Mouse (Mus musculus) cerebellum, adult 2 months (tissue): ENCODE results near the gene Zfp108. TPM values are rescaled to one million over a fixed set of nuclear protein-coding genes. Genes with fewer than 3 reads are reported as not detected.
A peak's percentile ranks its signal among the peaks of the same experiment; 100 is the strongest.

Source experiments
- DNase-seq, 2 experiments: peaks; one replicate each; pipeline ENCODE4 v3.0.0; 2021
- H3K27ac ChIP-seq: fragments of 200-500 bp; 2 replicates; pipeline ENCODE4 v1.5.1; 2012; ENCODE audit warnings: low read length, control low read depth, inconsistent platforms; ENCODE audit not compliant: insufficient read depth
- H3K27me3 ChIP-seq: fragments of 200-500 bp; 2 replicates; pipeline ENCODE4 v1.6.1; 2012; ENCODE audit warnings: inconsistent platforms, mild to moderate bottlenecking, low read length, moderate library complexity; ENCODE audit not compliant: control insufficient read depth, insufficient read depth
- H3K4me1 ChIP-seq: fragments of 200-500 bp; 2 replicates; pipeline ENCODE4 v1.6.1; 2011; ENCODE audit warnings: low read length; ENCODE audit not compliant: control insufficient read depth, insufficient read depth
- H3K4me3 ChIP-seq: fragments of 200-500 bp; replicated peaks from 2 replicates; pipeline ENCODE3; 2011; ENCODE audit warnings: mild to moderate bottlenecking, low read depth, low read length, control low read depth; ENCODE audit not compliant: insufficient read depth
- CTCF ChIP-seq: fragments of 200-500 bp; IDR thresholded peaks from 2 replicates; pipeline ENCODE4 v1.5.1; 2011; ENCODE audit warnings: low read depth, mild to moderate bottlenecking, control low read depth, low read length, moderate library complexity, borderline replicate concordance; ENCODE audit not compliant: insufficient read depth
- POLR2A ChIP-seq: fragments of 200-500 bp; IDR thresholded peaks from 2 replicates; pipeline ENCODE4 v1.6.1; 2011; ENCODE audit warnings: low read length, control low read depth, borderline replicate concordance; ENCODE audit not compliant: insufficient read depth
- WGBS: fragments of 180-500 bp; shearing (Covaris S2); methylation state at CpG from one replicate; pipeline ENCODE4 v1.1.7; 2018; 5-methylcytosine and 5-hydroxymethylcytosine counted together
- polyA plus RNA-seq: library from polyadenylated mRNA; depleted of rRNA; stranded (reverse); fragments of >200 nt; gene quantifications from 2 replicates; pipeline ENCODE4 v1.2.3, GENCODE M21; 2012

Gene Zfp108
- polyA plus RNA-seq, 1 experiment = 5.7 TPM

DNA sequence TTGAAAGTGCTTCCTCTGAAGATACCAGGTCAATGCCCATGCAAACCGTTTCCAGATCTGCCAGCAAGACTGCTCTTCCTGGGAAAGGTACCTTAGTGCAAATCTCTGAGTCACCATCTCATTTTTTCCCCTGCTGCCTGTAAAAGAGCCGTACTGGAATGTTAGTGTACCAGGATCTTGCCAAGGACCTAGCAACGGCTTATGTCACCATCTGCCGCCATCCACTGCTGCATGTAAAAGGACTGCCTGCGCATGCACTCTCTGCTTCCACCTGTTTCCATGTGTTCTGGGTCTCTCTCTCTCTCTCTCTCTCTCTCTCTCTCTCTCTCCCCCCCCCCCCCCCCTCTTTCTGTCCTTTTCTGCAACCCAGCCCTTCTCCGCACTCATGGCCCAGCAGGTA is 33.9 kb downstream of the Zfp108 start:
- H3K4me3 ChIP-seq = no peak overlapping the region
- WGBS = 51% methylated on average over 6 of the region's 6 CpGs
- DNase-seq = peak in 1 of 2 experiments; percentile 49
- H3K4me1 ChIP-seq = peaks cover 5% of the 10 kb centered on the region
- TF ChIP-seq CTCF (no peak), POLR2A (no peak)
- H3K27ac ChIP-seq = no peak overlapping the region
- no peaks in the 10 kb centered on the region for H3K27me3 ChIP-seq

DNA sequence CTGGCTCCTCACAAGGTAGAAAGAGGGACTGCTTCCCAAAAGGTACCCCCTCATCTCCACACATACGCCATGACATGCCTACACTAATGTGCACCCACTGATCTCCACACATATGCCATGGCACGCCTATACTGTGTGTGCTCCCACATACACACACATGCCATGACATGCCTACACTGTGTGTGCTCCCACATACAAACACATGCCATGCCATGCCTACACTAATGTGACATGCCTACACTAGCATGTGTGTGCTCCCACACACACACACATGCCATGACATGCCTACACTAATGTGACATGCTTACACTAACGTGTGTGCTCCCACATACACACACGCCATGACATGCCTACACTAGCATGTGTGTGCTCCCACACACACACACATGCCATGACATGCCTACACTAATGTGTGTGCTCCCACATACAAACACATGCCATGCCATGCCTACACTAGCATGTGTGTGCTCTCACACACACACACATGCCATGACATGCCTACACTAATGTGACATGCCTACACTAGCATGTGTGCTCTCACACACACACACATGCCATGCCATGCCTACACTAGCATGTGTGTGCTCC is 35.6 kb downstream of the Zfp108 start:
- DNase-seq = no peak
- TF ChIP-seq POLR2A (no peak), CTCF (no peak)
- WGBS = 97% methylated on average over 4 of the region's 4 CpGs
- Histone ChIP-seq H3K4me3 (no peak overlapping the region), H3K27ac (no peak overlapping the region), H3K4me1 (peaks cover 5% of the 10 kb centered on the region), H3K27me3 (no peaks in the 10 kb centered on the region)

DNA sequence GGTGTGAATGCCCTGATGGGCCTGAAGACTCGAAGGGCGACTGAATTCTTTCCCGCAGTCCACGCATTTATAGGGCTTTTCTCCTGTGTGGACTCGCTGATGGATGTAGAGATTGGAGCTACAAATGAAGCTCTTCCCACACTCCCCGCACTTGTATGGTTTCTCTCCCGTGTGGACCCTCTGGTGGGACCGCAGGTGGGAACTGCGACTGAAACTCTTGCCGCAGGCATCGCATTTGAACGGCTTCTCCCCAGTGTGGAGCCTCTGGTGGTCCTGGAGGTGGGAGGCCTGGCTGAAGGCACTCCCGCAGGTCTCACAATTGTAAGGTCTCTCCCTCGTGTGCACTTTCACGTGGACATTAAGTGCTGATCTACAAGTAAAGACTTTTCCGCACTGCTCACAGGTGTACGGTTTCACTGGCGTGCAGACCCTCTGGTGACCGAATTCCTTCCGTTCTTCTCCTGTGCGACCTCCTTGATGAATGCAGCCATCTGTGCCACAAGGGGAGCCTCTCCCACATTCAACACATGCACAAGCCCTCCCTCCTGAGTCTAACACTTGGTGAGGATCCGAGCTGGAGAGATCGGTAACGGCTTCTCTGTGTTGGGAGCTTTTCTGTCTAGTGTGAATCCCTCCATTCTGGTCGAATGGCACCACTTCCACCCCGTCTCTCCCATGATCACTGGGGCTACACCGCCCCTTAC is 36.9 kb downstream of the Zfp108 start:
- WGBS = 89% methylated on average over 27 of the region's 27 CpGs
- no peak for DNase-seq
- Histone ChIP-seq H3K27ac (no peak overlapping the region), H3K4me3 (no peak overlapping the region), H3K27me3 (no peaks in the 10 kb centered on the region), H3K4me1 (peaks cover 5% of the 10 kb centered on the region)
- TF ChIP-seq CTCF = no peak
- TF ChIP-seq POLR2A = no peak

DNA sequence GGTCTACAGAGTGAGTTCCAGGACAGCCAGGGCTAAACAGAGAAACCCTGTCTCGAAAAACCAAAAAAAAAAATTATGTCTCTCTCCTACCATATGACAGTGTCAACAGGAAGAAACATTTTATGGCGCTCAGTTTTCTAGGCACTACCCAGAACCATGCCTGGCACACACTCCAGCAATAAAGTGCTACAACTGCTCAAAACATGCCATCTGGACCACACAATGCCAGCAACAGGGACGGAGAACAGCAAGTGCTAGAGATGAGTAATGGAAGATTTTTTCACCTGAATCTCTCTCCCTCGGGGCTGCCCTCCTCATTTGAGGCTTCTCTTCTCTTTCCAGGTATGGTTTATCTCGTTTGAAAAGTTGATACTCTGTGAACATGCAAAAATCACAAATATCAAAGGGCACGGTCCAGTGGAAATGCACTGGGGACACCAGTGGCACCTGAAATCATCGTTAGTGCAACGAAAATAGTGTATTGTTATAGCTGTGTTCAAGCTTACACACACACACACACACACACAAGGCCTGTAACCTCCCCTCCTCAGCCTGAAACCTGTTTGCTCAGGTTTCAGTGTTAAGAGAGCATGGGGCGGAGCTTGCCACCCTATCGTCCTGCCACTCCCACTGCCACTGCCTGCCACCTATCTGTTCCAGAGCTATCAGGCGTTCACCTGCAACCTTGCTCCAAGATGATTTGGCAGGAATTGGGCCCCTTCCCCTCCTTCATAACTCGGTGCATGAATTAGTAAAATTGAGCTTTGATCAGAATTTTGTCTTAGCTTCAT is 38.7 kb downstream of the Zfp108 start:
- TF ChIP-seq CTCF (no peak), POLR2A (no peak)
- no peak overlapping the region for H3K27ac ChIP-seq
- no peaks in the 10 kb centered on the region for H3K27me3 ChIP-seq
- peaks cover 5% of the 10 kb centered on the region for H3K4me1 ChIP-seq
- 77% methylated on average over 12 of the region's 12 CpGs for WGBS
- no peak for DNase-seq
- H3K4me3 ChIP-seq = no peak overlapping the region

DNA sequence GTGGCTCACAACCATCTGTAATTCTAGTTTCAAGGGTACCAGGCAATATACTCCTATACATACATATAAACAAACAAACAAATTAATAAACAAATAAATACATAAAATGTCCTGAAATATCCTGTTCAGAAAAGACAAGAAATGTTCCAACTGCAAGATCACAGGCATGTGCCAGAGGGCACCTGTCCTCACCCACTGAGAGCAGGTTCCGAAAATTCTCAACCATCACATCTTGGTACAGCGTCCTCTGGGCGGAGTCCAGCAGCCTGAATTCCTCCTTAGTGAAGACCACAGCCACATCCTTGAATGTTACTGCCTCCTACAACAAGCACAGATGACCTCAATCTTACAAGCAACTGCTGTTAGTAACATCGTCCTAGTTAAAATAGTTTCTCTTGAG is 40.2 kb downstream of the Zfp108 start:
- no peak overlapping the region for H3K4me3 ChIP-seq

DNA sequence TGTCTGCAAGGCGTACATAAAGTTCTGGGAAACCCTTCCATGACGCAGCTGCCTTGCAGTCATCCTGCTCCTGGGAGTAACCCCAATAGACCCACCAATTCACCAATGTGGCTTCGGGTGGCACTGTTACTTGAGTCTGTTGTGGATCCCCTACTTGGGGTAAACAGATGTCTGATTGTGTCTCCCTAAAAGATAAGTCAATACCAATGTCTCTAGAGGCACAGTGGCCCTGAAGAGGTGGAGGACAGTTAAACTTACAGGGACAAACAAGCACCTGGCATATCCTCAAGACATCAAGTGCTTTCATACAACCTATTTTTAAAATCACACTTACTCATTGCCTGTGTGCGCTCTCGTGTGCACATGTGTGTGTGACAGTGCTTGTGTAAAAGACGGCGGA is 40.8 kb downstream of the Zfp108 start:
- Histone ChIP-seq H3K27ac (no peak overlapping the region), H3K4me1 (peaks cover 1% of the 10 kb centered on the region), H3K4me3 (no peak overlapping the region), H3K27me3 (no peaks in the 10 kb centered on the region)
- no peak for TF ChIP-seq POLR2A
- TF ChIP-seq CTCF = no peak
- DNase-seq = no peak
- 96% methylated on average over 7 of the region's 7 CpGs for WGBS

More for the DNA sequence above, 40.2 kb downstream of the Zfp108 start:
- H3K4me1 ChIP-seq = peaks cover 5% of the 10 kb centered on the region
- no peak overlapping the region for H3K27ac ChIP-seq
- DNase-seq = no peak
- WGBS = 96% methylated on average over 4 of the region's 4 CpGs
- no peaks in the 10 kb centered on the region for H3K27me3 ChIP-seq
- TF ChIP-seq CTCF = no peak
- TF ChIP-seq POLR2A = no peak

DNA sequence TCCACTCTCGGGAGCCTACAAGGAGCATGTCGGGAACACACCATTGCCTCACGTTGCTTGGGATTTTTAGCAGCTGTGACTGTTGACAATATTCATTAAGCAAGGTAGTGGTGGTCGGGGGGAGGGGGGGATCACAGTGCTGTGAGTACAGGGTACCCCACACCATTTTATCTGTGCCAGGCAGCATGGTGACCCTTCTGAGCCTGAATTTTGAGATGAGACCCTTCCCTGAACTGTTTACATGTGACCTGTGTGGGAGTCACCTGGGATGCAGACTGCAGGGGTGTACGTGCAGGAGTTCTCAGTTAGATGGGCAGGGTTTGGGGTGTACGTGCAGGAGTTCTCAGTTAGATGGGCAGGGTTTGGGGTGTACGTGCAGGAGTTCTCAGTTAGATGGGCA is 41.8 kb downstream of the Zfp108 start:
- DNase-seq = no peak
- Histone ChIP-seq H3K27ac (no peak overlapping the region), H3K27me3 (no peaks in the 10 kb centered on the region), H3K4me3 (no peak overlapping the region), H3K4me1 (no peaks in the 10 kb centered on the region; the same call in 1 of the 2 replicates)
- WGBS = 97% methylated on average over 7 of the region's 7 CpGs
- TF ChIP-seq POLR2A = no peak
- no peak for TF ChIP-seq CTCF
